11 mouse cellular contexts compared by ENCODE assay signal in the genomic region with DNA sequence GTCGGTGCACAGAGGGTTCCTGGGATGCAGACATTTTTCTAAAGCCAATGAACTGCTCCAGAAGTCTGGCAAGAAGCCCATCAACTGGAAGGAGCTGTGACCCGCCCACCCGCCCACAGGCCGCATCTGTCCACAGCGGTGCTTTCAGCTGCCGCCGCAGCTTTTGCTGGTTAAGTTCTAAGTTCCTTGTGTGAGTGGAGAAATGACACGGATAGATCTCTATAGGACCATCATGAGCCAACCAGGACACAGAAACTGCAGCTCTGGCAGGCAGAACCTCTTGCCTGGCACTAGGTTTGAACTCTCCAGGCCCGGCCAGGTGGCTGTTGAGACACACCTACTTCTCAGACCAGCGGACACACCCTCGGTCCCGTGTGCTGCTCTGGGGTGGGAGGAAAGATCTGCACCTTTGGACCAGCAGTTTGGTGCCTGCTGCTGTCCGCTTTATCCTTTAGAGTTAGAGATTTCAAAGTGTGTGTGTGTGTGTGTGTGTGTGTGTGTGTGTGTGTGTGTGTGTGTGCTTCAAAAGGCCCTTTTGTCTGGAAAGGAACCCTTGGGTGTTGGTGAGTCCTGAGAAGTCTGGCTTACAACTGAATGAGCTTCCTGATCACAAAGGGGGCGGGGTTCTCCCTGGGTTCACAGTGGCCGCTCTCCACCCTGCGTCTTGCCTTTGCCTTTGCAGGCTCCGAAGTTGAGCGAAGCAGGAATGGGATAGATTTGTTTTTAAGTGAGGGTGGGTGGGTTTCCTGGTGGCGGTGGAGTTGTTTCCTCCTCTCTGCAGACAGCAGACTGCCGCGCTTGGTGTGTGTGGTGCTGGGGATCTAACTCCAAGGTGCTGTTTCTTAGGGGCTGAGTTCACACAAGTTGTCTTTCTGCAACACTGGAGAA. TPM values are rescaled to one million over a fixed set of nuclear protein-coding genes. Genes with fewer than 3 reads are reported as not detected.
A peak's percentile ranks its signal among the peaks of the same experiment; 100 is the strongest.
DNase-seq lines count a peak whose midpoint lies in the region; ATAC-seq and TF ChIP-seq lines count a peak whose summit lies in the region.
"Had no signal": no experiment of that assay in that cellular context is flagged by ENCODE, and none has a peak within 500 bp of the region (broad histone marks: within the 10 kb centered on the region; RNA-seq: fewer than 3 reads in every experiment).

No protein-coding gene starts in this region.

- DNase-seq in limb, embryonic 10.5 days (ENCODE audit: low spot score): no peak
- peak; percentile 34 to 66 for DNase-seq in kidney, postnatal 4 days
- no peak for DNase-seq in urinary bladder, postnatal 10 days (ENCODE audit: low spot score)
- no peak for DNase-seq in B cell, adult 2 months
- no peak for DNase-seq in layer of hippocampus, postnatal 14 days (ENCODE audit: low spot score in 2 of 2)

- peak; percentile 10; the same call in 1 of the 2 replicates for TF ChIP-seq CTCF in small intestine, adult 2 months (IDR thresholded peaks at IDR 0.05; ENCODE audit: extremely low read depth, insufficient read length, insufficient replicate concordance, low read depth, low read length)

- H3K36me3 ChIP-seq in limb, embryonic 12.5 days: peaks cover 64% of the 10 kb centered on the region
- peaks cover 69% of the 10 kb centered on the region for H3K36me3 ChIP-seq in limb, embryonic 10.5 days
- peaks cover 21% of the 10 kb centered on the region for H3K36me3 ChIP-seq in heart, embryonic 14.5 days (ENCODE audit: control insufficient read depth, insufficient read depth, low read length)
- peaks cover 3% of the 10 kb centered on the region; the same call in 1 of the 2 replicates for H3K36me3 ChIP-seq in small intestine, adult 2 months (ENCODE audit: control insufficient read depth, insufficient read depth, low read length)

- no peak overlapping the region for H3K4me3 ChIP-seq in limb, embryonic 12.5 days (replicated peaks)
- no peak overlapping the region for H3K4me3 ChIP-seq in limb, embryonic 10.5 days
- no peak overlapping the region for H3K4me3 ChIP-seq in heart, embryonic 14.5 days (ENCODE audit: control insufficient read depth in 1 of 2, insufficient read depth in 1 of 2, low read depth in 1 of 2, low read length in 2 of 2)
- peak overlapping the region; percentile 38 for H3K4me3 ChIP-seq in small intestine, adult 2 months (ENCODE audit: low read depth, low read length)
- H3K4me3 ChIP-seq: erythroblast, embryonic 14.5 days; myocyte had no signal

- H3K4me1 ChIP-seq in limb, embryonic 12.5 days (replicated peaks): peaks cover 27% of the 10 kb centered on the region
- peaks cover 5% of the 10 kb centered on the region for H3K4me1 ChIP-seq in limb, embryonic 10.5 days
- peaks cover 35 to 52% of the 10 kb centered on the region in 2 experiments for H3K4me1 ChIP-seq in heart, embryonic 14.5 days (ENCODE audit: control insufficient read depth in 2 of 2, insufficient read depth in 2 of 2, low read length in 2 of 2)
- H3K4me1 ChIP-seq in small intestine, adult 2 months (ENCODE audit: control insufficient read depth, insufficient read depth, insufficient read length, low read length): peaks cover 32% of the 10 kb centered on the region

- no peaks in the 10 kb centered on the region for H3K9me3 ChIP-seq in limb, embryonic 12.5 days
- H3K9me3 ChIP-seq in limb, embryonic 10.5 days (replicated peaks): no peaks in the 10 kb centered on the region
- no peaks in the 10 kb centered on the region for H3K9me3 ChIP-seq in heart, embryonic 14.5 days (ENCODE audit: control insufficient read depth, low read length)
- H3K9me3 ChIP-seq: G1E had no signal

- 74% methylated on average over 21 of the region's 21 CpGs for WGBS in limb, embryonic 12.5 days
- 85% methylated on average over 21 of the region's 21 CpGs for WGBS in limb, embryonic 10.5 days
- 58% methylated on average over 21 of the region's 21 CpGs for WGBS in heart, embryonic 14.5 days
- WGBS in small intestine, adult 2 months: 21% methylated on average over 21 of the region's 21 CpGs

- peak overlapping the region; percentile 57 for H3K27ac ChIP-seq in limb, embryonic 12.5 days
- no peak overlapping the region for H3K27ac ChIP-seq in limb, embryonic 10.5 days
- peak overlapping the region; percentile 86 to 91 for H3K27ac ChIP-seq in heart, embryonic 14.5 days (replicated peaks in 1 of 2; ENCODE audit: control insufficient read depth in 1 of 2, insufficient read depth in 1 of 2, low read depth in 2 of 2, low read length in 2 of 2)
- H3K27ac ChIP-seq in small intestine, adult 2 months (ENCODE audit: insufficient read depth, low read depth, low read length): peak overlapping the region; percentile 95

- peak; percentile 22; the same call in 1 of the 2 replicates for ATAC-seq in limb, embryonic 12.5 days (ENCODE audit: insufficient number of reproducible peaks, insufficient read depth, low FRiP score, low TSS enrichment, low read depth)
- no peak for ATAC-seq in heart, embryonic 14.5 days (ENCODE audit: insufficient number of reproducible peaks, insufficient read depth, low FRiP score, low read depth)

- no peak overlapping the region for H3K9ac ChIP-seq in limb, embryonic 12.5 days (replicated peaks)
- H3K9ac ChIP-seq in heart, embryonic 14.5 days (ENCODE audit: low read length): peak overlapping the region; percentile 38; the same call in 1 of the 2 replicates

- 0 out of 2 replicates have a peak overlapping the region, but pooled peaks have one; percentile 9 for H3K4me2 ChIP-seq in limb, embryonic 12.5 days
- H3K4me2 ChIP-seq in heart, embryonic 14.5 days (ENCODE audit: low read length): peak overlapping the region; percentile 45

- H3K27me3 ChIP-seq in limb, embryonic 12.5 days: no peaks in the 10 kb centered on the region
- H3K27me3 ChIP-seq in limb, embryonic 10.5 days (ENCODE audit: low read depth, poor library complexity, severe bottlenecking): no peaks in the 10 kb centered on the region
- H3K27me3 ChIP-seq in heart, embryonic 14.5 days (ENCODE audit: control insufficient read depth, insufficient read depth, low read length): no peaks in the 10 kb centered on the region
- H3K27me3 ChIP-seq in small intestine, adult 2 months (ENCODE audit: control insufficient read depth, insufficient read depth, low read length): no peaks in the 10 kb centered on the region

- TF ChIP-seq POLR2A in small intestine, adult 2 months (IDR thresholded peaks at IDR 0.05; ENCODE audit: low read depth, low read length): no peak

RNA-seq across cellular contexts. Expression of gene Acacb, which starts 7.8 kb away (rescaled TPM):
- polyA plus RNA-seq in limb, embryonic 12.5 days (2016; fragmentation: Nextera tagmentation; extraction: Ambion mirVana): 4.7 TPM in 2 replicates
- 4.8 and 5.8 TPM in 2 replicates for polyA plus RNA-seq in limb, embryonic 10.5 days (2016; fragmentation: Nextera tagmentation; extraction: Ambion mirVana)
- 12.1 and 13.7 TPM in 2 replicates for polyA plus RNA-seq in heart, embryonic 14.5 days (2014; fragmentation: Nextera tagmentation; extraction: Ambion mirVana)
- polyA plus RNA-seq in small intestine, adult 2 months (2012; rRNA removed): 3.1 and 5.9 TPM in 2 replicates
- total RNA-seq in layer of hippocampus, postnatal 14 days (2021): 1 to 10 TPM; 6.5 to 7.1 TPM

RNA-seq across cellular contexts. Expression of gene Ung, which starts 8.3 kb away (rescaled TPM):
- polyA plus RNA-seq in limb, embryonic 12.5 days (2016; fragmentation: Nextera tagmentation; extraction: Ambion mirVana): 61.7 and 63.0 TPM in 2 replicates
- 81.3 and 91.8 TPM in 2 replicates for polyA plus RNA-seq in limb, embryonic 10.5 days (2016; fragmentation: Nextera tagmentation; extraction: Ambion mirVana)
- polyA plus RNA-seq in heart, embryonic 14.5 days (2014; fragmentation: Nextera tagmentation; extraction: Ambion mirVana): 28.3 and 34.1 TPM in 2 replicates
- polyA plus RNA-seq in small intestine, adult 2 months (2012; rRNA removed): 4.8 and 6.7 TPM in 2 replicates
- total RNA-seq in layer of hippocampus, postnatal 14 days (2021): 1 to 10 TPM; 4.1 to 4.2 TPM

RNA-seq across cellular contexts. Expression of gene Alkbh2, which starts 10.5 kb away (rescaled TPM):
- 13.8 and 16.1 TPM in 2 replicates for polyA plus RNA-seq in limb, embryonic 12.5 days (2016; fragmentation: Nextera tagmentation; extraction: Ambion mirVana)
- polyA plus RNA-seq in limb, embryonic 10.5 days (2016; fragmentation: Nextera tagmentation; extraction: Ambion mirVana): 12.9 and 16.1 TPM in 2 replicates
- polyA plus RNA-seq in heart, embryonic 14.5 days (2014; fragmentation: Nextera tagmentation; extraction: Ambion mirVana): 9.1 and 9.8 TPM in 2 replicates
- 3.1 and 6.6 TPM in 2 replicates for polyA plus RNA-seq in small intestine, adult 2 months (2012; rRNA removed)
- 1 to 10 TPM; 3.5 to 5.6 TPM for total RNA-seq in layer of hippocampus, postnatal 14 days (2021)

RNA-seq across cellular contexts. Expression of gene Svop, which starts 47.2 kb away (rescaled TPM):
- polyA plus RNA-seq in limb, embryonic 12.5 days (2016; fragmentation: Nextera tagmentation; extraction: Ambion mirVana): 0.08 TPM in 1 of 2 replicates, not detected in the other
- 0.08 TPM in 1 of 2 replicates, not detected in the other for polyA plus RNA-seq in limb, embryonic 10.5 days (2016; fragmentation: Nextera tagmentation; extraction: Ambion mirVana)
- 0.11 TPM in 1 of 2 replicates, not detected in the other for polyA plus RNA-seq in heart, embryonic 14.5 days (2014; fragmentation: Nextera tagmentation; extraction: Ambion mirVana)
- polyA plus RNA-seq in small intestine, adult 2 months (2012; rRNA removed): 0.15 and 0.42 TPM in 2 replicates
- 100 to 1,000 TPM; 169 to 176 TPM for total RNA-seq in layer of hippocampus, postnatal 14 days (2021)
- polyA plus RNA-seq: erythroblast, embryonic 14.5 days; G1E had no signal

Comparison
In these comparisons a context has a peak if more than half of its experiments do, and no peak if none do; other contexts are left out.
1. DNase-seq: peak in kidney, postnatal 4 days (2 of 2); none in limb, embryonic 10.5 days (single experiment), urinary bladder, postnatal 10 days (single experiment), B cell, adult 2 months (0 of 2) and layer of hippocampus, postnatal 14 days (0 of 2).